Mouse (Mus musculus) skeletal muscle tissue, adult 2 months (tissue): ENCODE results near the gene Nlrp6.
"Not testable (repeated sequence)": the region's sequence is repeated elsewhere in the genome, so short reads cannot be mapped to it uniquely, and the experiment has no call there.

Experiments
- DNase-seq: peaks from one replicate; pipeline ENCODE4 v3.0.0-alpha.2; 2012; ENCODE audit warnings: low read depth, low spot score

Gene Nlrp6

GRCm38 (mm10) chr7:140973396-140974165 lies 52.9 kb downstream of the Nlrp6 start:
- DNase-seq, result no peak

- no peak for DNase-seq
Measured at GRCm38 (mm10) chr7:140974940-140975339, 54.2 kb downstream of the Nlrp6 start.

GRCm38 (mm10) chr7:140975465-140975864 lies 54.8 kb downstream of the Nlrp6 start:
- DNase-seq, result no peak

GRCm38 (mm10) chr7:140976720-140977119 lies 56.0 kb downstream of the Nlrp6 start:
- not testable (repeated sequence) for DNase-seq
